Mouse (Mus musculus) left cerebral cortex, adult 2 months (tissue): ENCODE results near the gene Polr3e. TPM values are rescaled to one million over a fixed set of nuclear protein-coding genes. Genes with fewer than 3 reads are reported as not detected.
"Not testable (repeated sequence)": the region's sequence is repeated elsewhere in the genome, so short reads cannot be mapped to it uniquely, and the experiment has no call there.

Experiments
- DNase-seq, 2 experiments: peaks; one replicate each; pipeline ENCODE4 v3.0.0; 2021 to 2022; ENCODE audit warnings: low spot score in 2 of 2, mixed read lengths in 1 of 2; ENCODE audit errors: extremely low spot score in 1 of 2
- H3K27ac ChIP-seq: fragments of 200-600 bp; 2 replicates; pipeline ENCODE4 v1.8.1; 2022
- H3K4me3 ChIP-seq: fragments of 200-600 bp; 2 replicates; pipeline ENCODE4 v1.8.1; 2022
- CTCF ChIP-seq: fragments of 200-600 bp; IDR thresholded peaks from 2 replicates; pipeline ENCODE4 v1.8.1; 2022; ENCODE audit warnings: antibody characterized with exemption, mild to moderate bottlenecking, moderate library complexity
- intact Hi-C: fragments of 180-260 bp; cut with DNase I; formaldehyde crosslinking; loops from one replicate; pipeline ENCODE4 v1.15.1; 2025
- total RNA-seq, 2 experiments: library from RNA; stranded (reverse); gene quantifications; 2 replicates each; pipeline ENCODE4 v1.2.3; 2021

Polr3e gene
- total RNA-seq, 2 experiments from 2014 or later = 26.4 to 27.8 TPM

- Histone ChIP-seq H3K27ac (no peak overlapping the region), H3K4me3 (no peak overlapping the region)
- no peak for TF ChIP-seq CTCF
- intact Hi-C loops = no loop called here
- no peak for DNase-seq
Observed at GRCm38 (mm10) chr7:120882674-120883073, 34.9 kb upstream of the Polr3e start.

GRCm38 (mm10) chr7:120883523-120884290 is 33.8 kb upstream of the Polr3e start:
- Histone ChIP-seq H3K4me3 (no peak overlapping the region), H3K27ac (no peak overlapping the region)
- intact Hi-C loops = no loop called here
- no peak for TF ChIP-seq CTCF
- DNase-seq = no peak

GRCm38 (mm10) chr7:120884746-120885145 is 32.8 kb upstream of the Polr3e start:
- TF ChIP-seq CTCF = no peak
- intact Hi-C loops = no loop called here
- Histone ChIP-seq H3K4me3 (no peak overlapping the region), H3K27ac (no peak overlapping the region)
- DNase-seq = no peak

- no peak for TF ChIP-seq CTCF
- Histone ChIP-seq H3K27ac (no peak overlapping the region), H3K4me3 (no peak overlapping the region)
- DNase-seq = no peak
- intact Hi-C loops = no loop called here
Observed at GRCm38 (mm10) chr7:120893123-120893522, 24.4 kb upstream of the Polr3e start.

- no peak for DNase-seq
- H3K27ac ChIP-seq = no peak overlapping the region
- TF ChIP-seq CTCF = no peak
- H3K4me3 ChIP-seq = no peak overlapping the region
- intact Hi-C loops = no loop called here
Observed at GRCm38 (mm10) chr7:120897054-120897453, 20.5 kb upstream of the Polr3e start.

- intact Hi-C loops = no loop called here
- TF ChIP-seq CTCF = no peak
- no peak for DNase-seq
- no peak overlapping the region for H3K27ac ChIP-seq
- no peak overlapping the region for H3K4me3 ChIP-seq
Observed at GRCm38 (mm10) chr7:120897711-120898335, 19.7 kb upstream of the Polr3e start.

- no peak overlapping the region for H3K27ac ChIP-seq
- H3K4me3 ChIP-seq = no peak overlapping the region
- TF ChIP-seq CTCF = no peak
- intact Hi-C loops = no loop called here
- DNase-seq = no peak
Observed at GRCm38 (mm10) chr7:120900191-120900590, 17.4 kb upstream of the Polr3e start.

- TF ChIP-seq CTCF = no peak
- DNase-seq = no peak
- H3K4me3 ChIP-seq = no peak overlapping the region
- intact Hi-C loops = no loop called here
- no peak overlapping the region for H3K27ac ChIP-seq
Observed at GRCm38 (mm10) chr7:120901701-120902100, 15.8 kb upstream of the Polr3e start.

GRCm38 (mm10) chr7:120902931-120903330 is 14.6 kb upstream of the Polr3e start:
- no peak for TF ChIP-seq CTCF
- Histone ChIP-seq H3K4me3 (no peak overlapping the region), H3K27ac (no peak overlapping the region)
- no peak for DNase-seq
- intact Hi-C loops = no loop called here

GRCm38 (mm10) chr7:120910172-120910571 is 7.4 kb upstream of the Polr3e start:
- H3K4me3 ChIP-seq, H3K27ac ChIP-seq, DNase-seq: not testable (repeated sequence)
- TF ChIP-seq CTCF = peak; percentile 24; the same call in 1 of the 2 replicates
- intact Hi-C loops = loop anchor here (10.0 kb wide), 1 partner anchor 235 kb away; the partner anchor contains the start of genes Mosmo and Pdzd9

- not testable (repeated sequence) for DNase-seq
- intact Hi-C loops = loop anchor here (10.0 kb wide), 1 partner anchor 236 kb away; the partner anchor contains the start of genes Mosmo and Pdzd9
Observed at GRCm38 (mm10) chr7:120911268-120911667, 6.3 kb upstream of the Polr3e start.

GRCm38 (mm10) chr7:120913332-120913731 is 4.2 kb upstream of the Polr3e start:
- no peak for DNase-seq
- intact Hi-C loops = loop anchor here (10.0 kb wide), 1 partner anchor 239 kb away; the partner anchor contains the start of genes Mosmo and Pdzd9
- Histone ChIP-seq H3K4me3 (no peak overlapping the region), H3K27ac (no peak overlapping the region)
- TF ChIP-seq CTCF = peak; percentile 32

More at GRCm38 (mm10) chr7:120911268-120911667, 6.3 kb upstream of the Polr3e start:
- not testable (repeated sequence) for H3K27ac ChIP-seq, H3K4me3 ChIP-seq
